Mouse (Mus musculus): Measurements from ENCODE around the gene Dntt.

GRCm38 (mm10) chr19:41047437-41048186, 18.5 kb downstream of the Dntt start:
- TF ChIP-seq CTCF (IDR thresholded peaks at IDR 0.05; ENCODE audit: insufficient read depth, low read depth, low read length): no peak
- no peak for TF ChIP-seq POLR2A (IDR thresholded peaks at IDR 0.05; ENCODE audit: insufficient read depth, low read depth, low read length)

All from olfactory bulb, adult 2 months (tissue).